Mouse (Mus musculus) monocyte, adult 5-6 weeks (primary cell): ENCODE results near the gene Kdr. TPM values are rescaled to one million over a fixed set of nuclear protein-coding genes. Genes with fewer than 3 reads are reported as not detected.
"Not testable (repeated sequence)": the region's sequence is repeated elsewhere in the genome, so short reads cannot be mapped to it uniquely, and the experiment has no call there.

Experiments used
- ATAC-seq: fragments of 153-309, 156-312 bp; replicated peaks from 2 replicates; pipeline ENCODE4 v1.8.0; 2017; ENCODE audit warnings: mild to moderate bottlenecking; ENCODE audit not compliant: low TSS enrichment, insufficient number of reproducible peaks, severe bottlenecking, poor library complexity, low FRiP score
- total RNA-seq: library from RNA; stranded (forward); fragments of 200-1000, 200-491, 200-594 nt; gene quantifications from 3 replicates; pipeline ENCODE4 v1.2.3, GENCODE M21; 2017

Kdr gene
- total RNA-seq, 1 experiment from 2014 or later = not detected

GRCm38 (mm10) chr5:75931458-75931857, 46.8 kb downstream of the Kdr start:
- not testable (repeated sequence) for ATAC-seq

- no peak for ATAC-seq
Measured at GRCm38 (mm10) chr5:75929960-75930359, 48.3 kb downstream of the Kdr start.

- no peak for ATAC-seq
Measured at GRCm38 (mm10) chr5:75922677-75923076, 55.6 kb downstream of the Kdr start.

DNA sequence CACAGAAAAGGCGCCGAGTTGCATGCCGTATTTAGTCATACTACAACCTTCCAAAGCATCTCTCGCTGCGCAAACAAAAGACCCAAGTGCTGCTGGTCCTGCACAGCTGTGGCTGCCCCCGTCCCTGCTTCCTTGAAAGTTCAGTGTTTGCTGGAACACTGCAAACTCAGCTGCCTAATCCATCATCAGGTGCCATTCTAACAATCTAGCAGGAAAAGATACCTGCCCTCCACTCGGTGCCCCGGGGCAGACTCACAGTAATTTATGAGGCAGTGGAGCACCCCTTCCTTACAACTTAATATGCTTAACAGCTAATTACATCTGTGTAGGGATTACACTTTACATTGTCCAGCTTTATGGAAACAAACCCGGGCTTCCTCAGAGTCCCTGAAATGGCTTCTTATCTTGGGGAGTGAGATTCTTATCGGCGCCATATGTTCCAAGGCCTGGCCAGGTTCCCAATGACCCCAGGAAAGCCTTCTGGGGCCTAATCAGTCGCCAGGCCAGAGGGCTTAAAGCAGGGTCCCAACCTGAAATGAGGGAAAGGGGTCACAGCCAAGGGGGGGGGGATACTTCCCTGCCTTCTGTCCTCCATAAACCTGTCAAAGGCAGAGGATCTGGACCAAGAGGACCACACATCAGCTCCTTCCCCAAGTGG, 56.4 kb downstream of the Kdr start:
- no peak for ATAC-seq

DNA sequence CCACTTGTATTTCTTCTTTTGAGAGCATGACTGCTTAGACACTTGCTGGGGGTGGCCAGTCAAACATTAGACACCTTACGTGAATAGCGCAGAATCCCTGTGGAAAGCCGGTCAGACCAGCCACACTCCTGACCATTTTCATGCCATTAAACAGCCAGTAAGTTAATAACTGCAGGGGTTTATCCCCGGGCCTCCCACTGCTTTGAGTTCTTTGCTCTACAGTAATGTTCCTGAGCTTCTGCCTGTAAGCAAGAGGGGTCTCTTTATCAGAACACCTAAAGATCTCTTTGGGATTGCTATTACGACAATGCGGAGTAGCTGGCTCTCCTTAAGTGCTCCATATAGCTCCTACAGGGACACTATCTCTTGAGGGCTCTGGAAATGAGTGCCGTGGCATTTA, 58.7 kb downstream of the Kdr start:
- no peak for ATAC-seq

DNA sequence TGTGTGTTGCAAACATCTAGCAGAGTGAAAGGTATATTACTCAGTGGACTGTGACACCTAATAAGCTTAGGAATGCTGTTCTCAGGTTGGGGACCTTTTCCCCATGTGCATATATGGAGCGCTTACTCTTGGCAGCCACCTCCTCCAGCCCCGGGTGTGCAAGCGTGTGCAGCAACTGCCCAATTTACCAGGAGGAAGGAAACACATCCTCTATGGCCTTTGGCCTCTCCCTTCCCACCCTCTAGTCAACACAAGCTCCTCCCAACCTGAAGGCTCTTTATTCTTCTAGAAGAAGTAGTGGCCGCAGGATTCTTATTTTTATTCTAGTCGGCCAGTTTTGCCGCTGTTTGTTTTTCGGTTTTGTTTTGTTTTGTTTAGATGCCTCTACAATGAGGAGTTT, 60.1 kb downstream of the Kdr start:
- no peak for ATAC-seq

DNA sequence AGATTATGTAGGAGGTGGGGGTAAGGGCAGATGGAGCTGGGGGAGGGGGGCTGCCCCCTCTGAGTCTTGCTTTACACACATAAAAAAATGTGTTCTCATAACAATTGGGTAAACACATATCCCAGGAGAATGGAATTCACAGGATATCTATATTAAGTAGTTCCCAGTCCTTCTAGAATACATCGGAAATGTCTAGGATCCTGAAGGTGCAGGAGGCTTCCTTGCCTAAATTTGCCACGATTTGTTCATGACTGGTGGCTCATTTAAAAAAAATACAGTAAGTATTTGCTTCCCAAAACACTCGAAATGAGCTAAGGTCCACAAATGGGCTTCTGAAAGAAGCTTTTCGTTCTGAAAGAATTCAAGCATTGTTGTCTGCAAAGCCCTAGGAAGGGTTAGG, 61.0 kb downstream of the Kdr start:
- no peak for ATAC-seq

DNA sequence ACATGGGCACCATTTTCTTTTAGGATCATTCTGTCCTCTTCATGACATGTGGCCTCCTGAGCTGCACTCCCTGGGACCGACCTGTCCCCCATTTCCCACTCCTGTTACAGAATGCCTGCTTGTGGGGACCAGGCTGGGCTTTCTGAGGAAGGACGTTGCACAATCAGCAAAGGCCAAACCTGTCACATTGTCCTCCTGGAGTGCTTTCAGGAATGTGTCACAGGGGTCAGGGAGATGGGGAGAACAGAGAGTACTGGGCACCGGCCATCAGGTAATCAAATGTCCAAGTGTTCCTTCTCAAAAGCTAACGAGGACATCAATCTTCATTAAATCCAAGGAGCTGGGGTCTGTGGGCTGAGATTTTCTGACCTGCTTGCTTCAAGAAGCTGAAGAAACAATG, 72.2 kb downstream of the Kdr start:
- no peak for ATAC-seq

DNA sequence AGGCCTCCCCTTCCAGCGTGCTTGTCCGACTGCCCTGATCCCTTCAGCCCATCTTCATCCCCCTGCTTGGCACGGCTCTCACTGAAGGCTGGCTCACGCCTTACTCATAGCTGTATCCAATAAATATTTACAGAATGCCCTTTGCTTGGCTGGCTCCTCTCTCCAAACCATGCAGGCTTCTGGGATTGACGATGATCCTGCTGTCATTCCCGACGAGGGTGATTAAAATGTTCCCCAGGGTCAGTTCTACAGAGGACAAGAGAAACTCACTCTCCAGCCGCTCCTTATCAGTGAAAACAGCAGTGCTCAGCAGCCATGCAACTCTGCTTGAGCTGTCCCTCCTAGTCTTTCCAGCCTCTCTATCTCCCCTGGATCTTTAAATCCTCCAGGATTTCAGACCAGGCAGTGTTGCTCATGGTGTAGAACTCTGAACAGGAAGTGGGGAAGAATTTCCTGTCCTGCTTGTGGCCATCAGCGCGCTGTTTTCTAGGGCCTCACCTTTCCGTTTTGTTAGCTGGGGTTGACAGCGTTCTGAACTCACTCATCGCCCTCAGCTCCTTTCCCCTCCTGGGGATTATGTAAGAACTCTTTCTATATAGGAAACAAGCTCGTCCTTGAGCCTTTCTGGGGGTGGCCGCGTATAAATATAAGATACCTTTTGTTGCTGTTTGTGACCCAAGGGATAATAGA, 77.9 kb downstream of the Kdr start:
- no peak for ATAC-seq

DNA sequence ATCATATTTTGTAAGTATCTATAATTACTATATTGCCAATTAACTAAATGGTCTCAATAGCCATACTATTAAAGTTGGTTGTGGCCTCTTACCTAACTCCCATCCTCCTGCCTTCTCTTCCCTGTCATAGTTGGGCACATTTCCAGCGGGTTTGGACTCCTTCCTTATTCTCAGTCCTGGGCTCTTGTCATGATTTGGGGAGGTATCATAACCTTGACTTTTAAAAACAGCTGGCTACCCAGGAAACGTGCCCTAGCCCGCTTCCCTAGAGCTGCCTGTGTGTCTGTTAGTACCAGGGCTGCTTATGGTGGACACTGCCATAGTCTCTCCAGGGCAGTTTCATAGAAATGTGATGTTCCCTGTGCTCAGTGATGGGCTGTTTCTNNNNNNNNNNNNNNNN, 82.9 kb downstream of the Kdr start:
- ATAC-seq = no peak

- ATAC-seq = no peak
Measured at GRCm38 (mm10) chr5:75892956-75893471, 85.2 kb downstream of the Kdr start.

Other genes starting within 250 kb of the Kdr start
- 42.6 to 47.3 TPM (median 45.9 TPM) in 3 replicates for gene Srd5a3, start 161.8 kb upstream of the Kdr start, total RNA-seq
- 34.7 to 57.4 TPM (median 42.1 TPM) in 3 replicates for gene Tmem165, start 205.4 kb upstream of the Kdr start, total RNA-seq